Mouse (Mus musculus) kidney, adult 8-10 months (tissue): Measurements from ENCODE around the gene Gm7257.

Source experiments
- DNase-seq, 2 experiments: peaks; one replicate each; pipeline ENCODE4 v3.0.0; 2022

Gm7257 gene

DNA sequence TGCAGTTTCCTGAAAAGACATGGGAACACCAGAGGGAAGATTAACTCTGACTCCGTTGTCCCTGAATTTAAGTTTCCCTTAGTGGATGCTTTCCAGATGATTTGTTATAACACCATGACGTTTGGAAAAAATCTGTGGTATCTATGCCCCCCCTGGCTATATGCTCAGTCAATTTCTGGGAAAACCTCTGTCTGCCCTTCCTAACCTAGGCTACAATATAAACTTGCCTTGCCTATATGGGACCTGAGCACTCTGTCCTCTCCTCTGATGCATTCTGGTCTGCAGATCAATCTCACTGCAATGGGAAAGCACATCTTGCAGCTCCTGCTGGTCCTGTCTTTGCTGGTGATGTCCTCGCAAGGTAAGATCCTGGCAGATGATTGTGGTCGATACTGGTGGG, at the start of gene Gm7257:
Gm7257 (plus strand) TSS at position 301 of the 400 bp plus-strand sequence.
- DNase-seq: no peak

GRCm38 (mm10) chr9:36402991-36403390, 28.7 kb upstream of the Gm7257 start:
- no peak for DNase-seq

DNA sequence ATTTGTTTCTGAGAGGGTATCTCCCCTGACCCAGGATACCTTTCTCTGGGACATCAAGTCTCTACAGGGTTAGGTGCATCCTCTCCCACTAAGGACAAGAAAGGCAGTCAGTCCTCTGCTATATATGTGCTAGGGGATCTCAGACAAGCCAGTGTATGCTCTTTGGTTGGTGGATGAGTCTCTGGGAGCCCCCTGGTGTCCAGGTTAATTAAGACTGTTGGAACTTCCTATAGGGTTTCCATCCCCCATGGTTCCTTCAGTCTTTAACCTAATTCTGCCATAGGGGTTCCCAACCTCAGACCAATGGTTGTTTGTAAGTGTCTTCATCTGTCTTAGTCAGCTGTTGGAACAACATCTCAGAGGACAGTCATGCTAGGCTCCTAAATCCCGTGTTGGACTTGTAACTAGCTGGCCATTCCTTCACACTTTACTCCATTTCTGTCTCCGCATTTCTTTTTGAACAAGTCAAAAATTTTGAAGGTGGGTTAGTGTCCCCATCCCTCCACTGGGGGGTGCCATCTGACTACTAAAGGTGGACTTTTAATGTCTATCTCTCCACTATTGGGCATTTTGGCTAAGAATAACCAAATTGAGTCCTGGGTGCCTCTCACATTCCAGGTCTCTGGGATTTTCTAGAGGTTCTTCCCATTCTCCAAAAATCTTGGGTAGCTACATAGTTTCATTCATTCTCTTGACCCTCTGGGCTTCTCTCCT, 3.5 kb downstream of the Gm7257 start:
- DNase-seq: no peak

DNA sequence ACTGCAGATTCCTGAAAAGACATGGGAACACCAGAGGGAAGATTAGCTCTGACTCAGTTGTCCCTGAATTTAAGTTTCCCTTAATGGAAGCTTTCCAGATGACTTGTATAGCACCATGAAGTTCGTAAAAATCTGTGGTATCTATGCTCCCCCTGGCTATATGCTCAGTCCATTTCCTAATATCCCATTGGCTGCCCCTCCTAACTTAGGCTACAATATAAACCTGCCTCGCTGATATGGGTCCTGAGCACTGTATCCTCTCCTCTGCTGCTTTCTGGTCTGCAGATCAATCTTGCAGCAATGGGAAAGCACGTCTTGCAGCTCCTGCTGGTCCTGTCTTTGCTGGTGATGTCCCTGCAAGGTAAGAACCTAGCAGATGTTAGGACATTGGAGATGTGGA, 43.7 kb downstream of the Gm7257 start, which contains the start of gene Gm9513:
Gm9513 (plus strand) TSS at position 301 of the 400 bp plus-strand sequence.
- DNase-seq: no peak
